Mouse (Mus musculus) ovary, adult 10 weeks (tissue): ENCODE results near the gene Insig2. TPM values are rescaled to one million over a fixed set of nuclear protein-coding genes. Genes with fewer than 3 reads are reported as not detected.

Source experiments
- polyA plus RNA-seq: library from polyadenylated mRNA; stranded (reverse); fragments of 350-450 nt; fragmentation: Illumina TruSeq; extraction: RNeasy Lipid Tissue Mini Kit (QIAGEN cat#74804); gene quantifications from one replicate; pipeline ENCODE4 v1.2.3, GENCODE M21; 2014

Insig2 gene
- polyA plus RNA-seq: 77.2 TPM

GRCm38 (mm10) chr1:121332485-121332884 lies at the start of gene Insig2:
TSS of gene Insig2 (minus strand) at chr1:121332589.

Other genes starting within 250 kb of the Insig2 start
- gene Ccdc93, start 98.5 kb upstream of the Insig2 start, polyA plus RNA-seq: 11.7 TPM
- not detected for gene Htr5b, start 195.9 kb upstream of the Insig2 start, polyA plus RNA-seq
- 80.9 TPM for gene Ddx18, start 235.4 kb upstream of the Insig2 start, polyA plus RNA-seq